Mouse (Mus musculus): ENCODE results near the gene Nfe2. TPM values are rescaled to one million over a fixed set of nuclear protein-coding genes. Genes with fewer than 3 reads are reported as not detected.
A peak's percentile ranks its signal among the peaks of the same experiment; 100 is the strongest.

Nfe2 gene
- polyA plus RNA-seq, 1 experiment from 2014 or later = 2.4 TPM

MicroRNAs encoded within 50 kb of the gene (microRNA counts, 519-probe panel; counts per million panel counts)
- 3,692 counts per million, percentile 82 among the panel's probes with 10 or more counts for microRNA mmu-miR-148b

Small RNA genes within 50 kb of the gene (microRNA-seq; reads per million reads assigned to microRNA genes)
- 164 reads per million, percentile 61 among the genes with 10 or more reads in this experiment for gene Mir148b

Other genes with a start within 250 kb of the Nfe2 start
- gene Hoxc4, start 239.5 kb downstream of the Nfe2 start, polyA plus RNA-seq (2015; fragmentation: Nextera tagmentation; extraction: Ambion mirVana) = 0.73 and 1.7 TPM in 2 replicates
- gene Smug1, start 91.3 kb downstream of the Nfe2 start, polyA plus RNA-seq (2015; fragmentation: Nextera tagmentation; extraction: Ambion mirVana) = 16.1 and 16.4 TPM in 2 replicates
- 137 and 142 TPM in 2 replicates for gene Cbx5, start 18.6 kb downstream of the Nfe2 start, polyA plus RNA-seq (2015; fragmentation: Nextera tagmentation; extraction: Ambion mirVana)
- 1,090 and 1,133 TPM in 2 replicates for gene Hnrnpa1, start 18.0 kb downstream of the Nfe2 start, polyA plus RNA-seq (2015; fragmentation: Nextera tagmentation; extraction: Ambion mirVana)
- gene Copz1, start 14.3 kb upstream of the Nfe2 start, polyA plus RNA-seq (2015; fragmentation: Nextera tagmentation; extraction: Ambion mirVana) = 254 and 287 TPM in 2 replicates
- 0.54 and 0.62 TPM in 2 replicates for gene Gpr84, start 52.2 kb upstream of the Nfe2 start, polyA plus RNA-seq (2015; fragmentation: Nextera tagmentation; extraction: Ambion mirVana)
- gene Zfp385a, start 81.7 kb upstream of the Nfe2 start, polyA plus RNA-seq (2015; fragmentation: Nextera tagmentation; extraction: Ambion mirVana) = 10.9 and 12.2 TPM in 2 replicates
- gene Itga5, start 108.4 kb upstream of the Nfe2 start, polyA plus RNA-seq (2015; fragmentation: Nextera tagmentation; extraction: Ambion mirVana) = 41.2 and 41.5 TPM in 2 replicates
- not detected in 2 replicates for gene Gtsf1, start 172.1 kb upstream of the Nfe2 start, polyA plus RNA-seq (2015; fragmentation: Nextera tagmentation; extraction: Ambion mirVana)
- gene Gtsf2, start 190.1 kb upstream of the Nfe2 start, polyA plus RNA-seq (2015; fragmentation: Nextera tagmentation; extraction: Ambion mirVana) = not detected in 2 replicates
- 2.4 and 2.8 TPM in 2 replicates for gene Nckap1l, start 195.4 kb upstream of the Nfe2 start, polyA plus RNA-seq (2015; fragmentation: Nextera tagmentation; extraction: Ambion mirVana)
- 7.1 and 8.8 TPM in 2 replicates for gene Pde1b, start 244.6 kb upstream of the Nfe2 start, polyA plus RNA-seq (2015; fragmentation: Nextera tagmentation; extraction: Ambion mirVana)